Mouse (Mus musculus) cortical plate, adult 2 months (tissue): Measurements from ENCODE around the gene Olfr1497.

Experiments
- CTCF ChIP-seq: fragments of 200-500 bp; IDR thresholded peaks from 2 replicates; pipeline ENCODE4 v1.5.1; 2011; ENCODE audit warnings: mild to moderate bottlenecking, control low read depth, low read length; ENCODE audit not compliant: insufficient read depth; ENCODE audit errors: extremely low read depth
- POLR2A ChIP-seq: fragments of 200-500 bp; IDR thresholded peaks from 2 replicates; pipeline ENCODE4 v1.6.1; 2011; ENCODE audit warnings: mild to moderate bottlenecking, low read length, control low read depth; ENCODE audit not compliant: insufficient read depth; ENCODE audit errors: extremely low read depth

GRCm38 (mm10) chr19:13812823-13813222, 14.8 kb upstream of the Olfr1497 start:
- 0 out of 2 replicates have a peak, but pooled peaks have one; percentile 2 for TF ChIP-seq CTCF
- no peak for TF ChIP-seq POLR2A
